Mouse (Mus musculus) erythroblast, embryonic 14.5 days (primary cell): ENCODE data around the gene Hexim2.

Source experiments
- GATA1 ChIP-seq: IDR thresholded peaks from 2 replicates; pipeline ENCODE4 v1.6.1; 2012; ENCODE audit warnings: low read length, inconsistent platforms, mixed read lengths
- TAL1 ChIP-seq: IDR thresholded peaks from 3 replicates; pipeline ENCODE4 v1.6.1; 2012; ENCODE audit warnings: low read length, inconsistent platforms, mixed read lengths

DNA sequence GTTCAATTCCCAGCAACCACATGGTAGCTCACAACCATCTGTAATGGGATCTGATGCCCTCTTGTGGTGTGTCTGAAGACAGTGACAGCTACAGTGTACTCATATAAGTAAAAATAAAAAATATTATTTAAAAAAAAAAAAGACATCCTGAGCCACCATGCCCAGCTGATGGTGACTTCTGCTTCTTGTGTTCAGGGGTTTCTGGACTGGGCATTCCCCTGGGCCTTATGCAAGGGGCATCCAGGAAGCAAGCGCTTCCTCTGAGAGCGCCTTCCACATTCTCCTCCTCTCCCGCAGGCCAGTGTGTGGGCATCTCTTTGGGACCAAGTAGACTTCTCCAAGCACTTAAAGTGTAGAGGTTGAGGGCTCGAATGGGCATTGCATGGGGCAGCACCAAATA is 14.2 kb downstream of the Hexim2 start:
- no peak for TF ChIP-seq GATA1
- TF ChIP-seq TAL1, result no peak
